Mouse (Mus musculus): ENCODE results near the gene Smyd2. TPM values are rescaled to one million over a fixed set of nuclear protein-coding genes. Genes with fewer than 3 reads are reported as not detected.

The Smyd2 gene
- total RNA-seq, 2 experiments from 2014 or later, result 12.1 to 17.6 TPM

DNA sequence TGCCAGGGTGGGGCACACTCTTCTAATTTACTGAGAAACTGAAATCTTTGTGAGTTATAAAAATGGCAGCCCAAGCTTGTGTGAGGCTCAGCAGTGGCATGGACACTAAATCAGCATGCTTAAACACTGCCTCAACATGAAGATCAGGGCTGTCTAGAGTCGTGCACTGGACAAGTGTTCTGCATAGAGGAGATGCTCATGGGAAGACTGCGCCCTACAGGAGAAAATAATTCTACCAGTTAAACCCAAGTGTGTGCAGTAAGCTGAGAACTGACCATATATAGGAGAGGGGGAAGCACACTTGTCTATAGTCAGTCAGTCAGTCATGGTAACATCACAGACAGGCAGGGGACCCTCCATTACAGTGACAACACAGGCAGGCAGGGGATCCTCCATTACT lies 43.0 kb downstream of the Smyd2 start:
- no peak for ATAC-seq (replicated peaks; ENCODE audit: low FRiP score, poor library complexity, severe bottlenecking)

DNA sequence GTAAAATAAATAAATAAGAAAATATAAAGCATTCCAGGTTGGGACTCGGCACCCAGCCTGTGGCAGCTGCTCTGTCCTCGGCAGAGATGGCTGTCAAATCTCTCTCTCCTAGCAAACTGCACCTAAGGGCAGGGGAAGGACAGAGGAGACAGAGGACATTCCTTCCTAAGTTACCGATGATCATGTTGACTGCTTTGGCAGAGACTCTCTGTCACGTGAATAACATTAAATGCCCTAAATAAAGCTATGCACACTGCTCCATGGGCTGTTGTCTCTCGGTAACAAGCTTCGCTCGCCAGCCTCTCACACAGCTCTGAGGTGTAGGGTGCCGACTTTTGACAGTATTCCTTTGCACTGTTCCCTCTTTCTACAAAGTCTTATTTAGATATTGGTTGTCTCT lies 46.0 kb downstream of the Smyd2 start:
- ATAC-seq (replicated peaks; ENCODE audit: low FRiP score, poor library complexity, severe bottlenecking), result no peak

GRCm38 (mm10) chr1:189875439-189875861 lies 46.7 kb downstream of the Smyd2 start:
- ATAC-seq (replicated peaks; ENCODE audit: low FRiP score, poor library complexity, severe bottlenecking), result no peak

DNA sequence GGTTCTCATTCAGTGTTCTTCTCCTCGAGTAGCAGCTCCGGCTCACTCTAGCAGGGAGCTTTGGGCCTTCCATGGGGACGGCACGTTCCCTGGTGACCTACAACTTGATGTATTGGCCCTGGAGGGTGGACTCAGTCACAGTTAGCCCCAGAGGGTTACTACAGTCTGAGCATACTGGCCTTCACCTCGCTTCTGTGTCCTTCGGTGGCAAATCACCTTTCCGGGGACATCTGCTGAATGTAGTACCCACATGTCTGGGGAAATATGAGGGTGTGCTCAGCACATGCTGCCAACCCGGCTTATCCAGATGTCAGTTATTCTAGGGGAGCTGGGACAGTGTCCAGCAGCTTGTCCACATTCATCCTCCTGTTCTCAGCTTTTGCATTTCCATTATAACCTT lies 48.6 kb downstream of the Smyd2 start:
- ATAC-seq (replicated peaks; ENCODE audit: low FRiP score, poor library complexity, severe bottlenecking), result no peak

DNA sequence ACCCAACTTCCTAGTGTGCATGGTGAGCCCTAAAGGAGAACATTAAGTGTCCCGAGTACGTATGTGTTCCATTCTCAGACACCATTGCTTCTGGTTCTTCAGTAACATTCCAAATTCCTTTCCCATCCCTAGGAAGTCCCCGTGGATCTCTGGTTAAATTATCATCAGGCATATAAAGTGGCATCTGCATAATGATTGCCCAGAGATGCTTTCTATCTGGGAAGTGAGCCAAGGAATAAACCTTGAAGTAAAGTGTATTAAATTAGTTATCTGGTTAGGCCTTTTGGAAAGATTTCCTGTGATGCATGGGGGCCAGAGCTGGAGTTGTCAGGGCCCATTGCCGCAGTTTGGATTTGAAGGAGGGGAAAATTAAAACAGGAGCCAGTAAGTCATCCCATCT lies 50.1 kb downstream of the Smyd2 start:
- no peak for ATAC-seq (replicated peaks; ENCODE audit: low FRiP score, poor library complexity, severe bottlenecking)

GRCm38 (mm10) chr1:189871625-189872024 lies 50.5 kb downstream of the Smyd2 start:
- no peak for ATAC-seq (replicated peaks; ENCODE audit: low FRiP score, poor library complexity, severe bottlenecking)

- peak; percentile 42; the same call in 1 of the 2 replicates for ATAC-seq (replicated peaks; ENCODE audit: low FRiP score, poor library complexity, severe bottlenecking)
These were observed 51.6 kb downstream of the Smyd2 start for GRCm38 (mm10) chr1:189870539-189870938.

DNA sequence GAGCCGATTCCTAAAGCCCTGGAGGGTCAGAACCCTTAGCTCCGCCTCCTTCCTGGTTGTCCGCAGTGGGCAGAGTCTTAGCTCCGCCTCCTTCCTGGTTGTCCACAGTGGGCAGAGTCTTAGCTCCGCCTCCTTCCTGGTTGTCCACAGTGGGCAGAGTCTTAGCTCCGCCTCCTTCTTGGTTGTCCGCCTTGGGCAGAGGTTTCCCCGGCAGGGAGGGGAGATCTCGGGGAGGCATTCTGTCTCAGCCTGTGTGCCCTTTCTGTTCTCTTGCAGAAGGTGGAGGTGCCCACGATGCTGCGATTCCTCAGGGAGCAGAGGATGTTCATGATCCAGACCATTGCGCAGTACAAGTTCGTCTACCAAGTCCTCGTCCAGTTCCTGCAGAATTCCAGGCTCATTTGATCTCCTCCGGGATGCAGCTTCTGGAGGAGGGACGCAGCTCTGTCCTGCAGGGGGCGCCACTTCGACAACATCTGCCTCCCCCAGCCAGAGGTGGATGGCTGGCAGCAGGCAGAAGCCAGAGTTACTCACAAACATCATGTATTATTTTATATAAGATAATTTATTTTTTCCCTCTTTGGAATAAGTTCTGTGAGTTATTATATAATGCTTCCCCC lies 52.4 kb downstream of the Smyd2 start:
- 0 out of 2 replicates have a peak, but pooled peaks have one; percentile 18 for ATAC-seq (replicated peaks; ENCODE audit: low FRiP score, poor library complexity, severe bottlenecking)

DNA sequence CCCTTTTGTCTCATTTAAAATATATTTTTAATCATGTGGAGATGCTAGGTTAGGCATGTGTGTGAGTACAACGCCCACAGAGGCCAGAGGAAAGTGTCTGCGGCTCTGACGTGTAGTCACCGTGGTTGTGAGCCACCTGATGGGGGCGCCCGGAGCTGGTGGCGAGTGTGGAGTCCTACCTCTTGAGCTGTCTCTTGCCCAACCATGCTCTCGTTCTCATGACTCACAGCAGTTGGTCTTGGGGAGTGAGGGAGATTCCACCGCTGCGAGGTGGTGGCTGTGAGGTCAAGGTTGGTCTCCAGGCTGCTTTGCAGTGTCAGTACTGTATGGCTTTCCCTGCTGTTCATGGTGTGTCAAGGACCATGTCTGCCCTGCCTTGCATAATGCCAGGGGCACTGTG lies 54.1 kb downstream of the Smyd2 start:
- no peak for ATAC-seq (replicated peaks; ENCODE audit: low FRiP score, poor library complexity, severe bottlenecking)

- ATAC-seq (replicated peaks; ENCODE audit: low FRiP score, poor library complexity, severe bottlenecking), result peak; percentile 46
These were observed 54.7 kb downstream of the Smyd2 start for GRCm38 (mm10) chr1:189867497-189867896.

DNA sequence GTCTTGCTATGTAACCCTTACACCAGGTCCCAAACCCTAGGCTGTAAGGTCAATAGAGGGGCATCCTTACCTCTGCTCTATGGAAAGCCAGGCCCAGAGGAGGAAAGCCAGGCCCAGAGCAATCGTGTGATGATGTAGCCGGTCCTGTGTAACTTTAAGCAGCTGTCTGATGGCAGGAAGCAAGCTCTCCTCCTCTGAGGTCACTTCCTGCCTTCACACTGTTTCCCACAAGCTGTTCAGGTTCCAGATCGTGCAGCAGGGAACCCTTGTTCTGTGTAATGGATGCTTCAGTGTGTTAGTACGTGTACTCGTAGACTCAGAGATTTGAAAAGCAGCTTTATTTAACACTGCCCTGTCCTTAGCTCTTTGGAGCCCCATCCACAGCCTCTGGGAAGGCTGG lies 55.1 kb downstream of the Smyd2 start:
- ATAC-seq (replicated peaks; ENCODE audit: low FRiP score, poor library complexity, severe bottlenecking), result no peak

GRCm38 (mm10) chr1:189866621-189867020 lies 55.5 kb downstream of the Smyd2 start:
- no peak for ATAC-seq (replicated peaks; ENCODE audit: low FRiP score, poor library complexity, severe bottlenecking)

- no peak for ATAC-seq (replicated peaks; ENCODE audit: low FRiP score, poor library complexity, severe bottlenecking)
These were observed 57.2 kb downstream of the Smyd2 start for GRCm38 (mm10) chr1:189864846-189865560.

DNA sequence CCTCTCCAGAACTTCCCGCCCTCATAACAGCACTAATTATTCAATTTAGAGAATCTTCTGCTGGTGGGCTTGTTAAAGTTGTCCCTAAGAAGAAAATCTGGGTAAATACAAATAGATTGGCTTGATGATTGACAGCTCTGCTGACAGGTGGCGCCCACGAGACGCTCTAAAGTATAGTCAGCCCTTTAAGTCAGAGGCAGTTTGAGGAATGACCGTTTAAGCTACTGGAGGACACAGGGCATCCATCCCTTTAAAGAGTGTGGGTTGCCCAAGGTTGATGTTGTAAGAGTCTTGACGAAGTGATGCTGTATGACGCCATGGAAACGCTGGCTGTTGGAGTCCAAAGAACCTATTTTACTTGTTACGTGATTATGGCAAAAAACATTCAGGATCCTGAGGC lies 57.9 kb downstream of the Smyd2 start:
- ATAC-seq (replicated peaks; ENCODE audit: low FRiP score, poor library complexity, severe bottlenecking), result no peak

DNA sequence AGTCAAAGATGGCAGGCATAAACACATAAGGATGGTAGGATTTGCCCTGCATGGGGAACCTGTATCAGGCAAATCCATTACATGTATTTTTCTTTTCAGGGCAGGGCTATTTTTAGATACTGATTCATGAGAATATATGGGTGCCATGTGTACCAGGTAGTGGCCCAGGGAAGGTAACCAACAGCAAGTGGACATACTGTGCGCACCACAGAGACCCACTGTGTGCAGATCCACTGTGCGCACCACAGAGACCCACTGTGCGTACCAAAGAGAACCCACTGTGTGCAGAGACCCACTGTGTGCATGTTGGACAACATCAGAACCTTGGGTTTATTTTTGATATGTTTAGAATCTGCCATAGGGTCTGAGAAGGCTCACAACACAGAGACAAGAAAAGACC lies 58.4 kb downstream of the Smyd2 start:
- no peak for ATAC-seq (replicated peaks; ENCODE audit: low FRiP score, poor library complexity, severe bottlenecking)

GRCm38 (mm10) chr1:189860942-189861315 lies 61.2 kb downstream of the Smyd2 start:
- no peak for ATAC-seq (replicated peaks; ENCODE audit: low FRiP score, poor library complexity, severe bottlenecking)

DNA sequence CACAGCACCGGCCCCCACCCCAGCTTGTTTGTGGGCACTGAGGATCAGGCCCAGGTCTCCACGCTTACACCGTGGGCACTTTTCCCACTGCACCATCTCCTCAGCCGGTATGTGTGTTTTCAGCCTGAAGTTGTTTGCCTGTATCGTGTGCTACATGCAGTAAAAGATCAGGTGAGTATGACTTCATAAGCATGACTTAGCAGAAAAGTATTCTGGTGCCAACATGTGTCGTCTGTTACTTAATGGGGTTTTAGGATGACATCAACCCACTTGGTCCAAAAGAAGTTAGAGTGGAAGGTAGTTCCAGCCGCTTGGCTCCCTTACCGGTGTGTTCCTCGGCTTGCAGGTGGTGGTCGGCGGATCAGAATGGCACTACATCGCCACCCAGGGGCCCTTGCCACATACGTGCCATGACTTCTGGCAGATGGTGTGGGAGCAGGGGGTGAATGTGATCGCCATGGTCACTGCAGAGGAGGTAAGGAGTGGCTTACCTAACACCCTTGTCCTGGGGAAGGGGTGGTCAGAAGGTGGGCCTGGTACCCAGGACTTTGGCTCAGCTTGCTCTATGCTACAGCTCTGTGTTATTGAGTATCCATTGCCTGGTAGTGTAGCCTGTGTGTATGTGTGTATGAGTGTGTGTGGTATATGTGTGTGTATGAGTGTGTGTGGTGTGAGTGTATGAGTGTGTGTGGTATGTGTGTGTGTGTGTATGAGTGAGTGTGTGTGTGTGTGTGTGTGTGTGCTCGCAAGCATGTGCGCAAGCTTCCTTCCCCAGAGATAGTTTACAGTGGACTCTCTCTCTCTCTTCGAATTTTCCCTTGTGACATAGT lies 61.8 kb downstream of the Smyd2 start:
- ATAC-seq (replicated peaks; ENCODE audit: low FRiP score, poor library complexity, severe bottlenecking), result peak; percentile 71

- ATAC-seq (replicated peaks; ENCODE audit: low FRiP score, poor library complexity, severe bottlenecking), result no peak
These were observed 63.8 kb downstream of the Smyd2 start for GRCm38 (mm10) chr1:189858377-189858776.

DNA sequence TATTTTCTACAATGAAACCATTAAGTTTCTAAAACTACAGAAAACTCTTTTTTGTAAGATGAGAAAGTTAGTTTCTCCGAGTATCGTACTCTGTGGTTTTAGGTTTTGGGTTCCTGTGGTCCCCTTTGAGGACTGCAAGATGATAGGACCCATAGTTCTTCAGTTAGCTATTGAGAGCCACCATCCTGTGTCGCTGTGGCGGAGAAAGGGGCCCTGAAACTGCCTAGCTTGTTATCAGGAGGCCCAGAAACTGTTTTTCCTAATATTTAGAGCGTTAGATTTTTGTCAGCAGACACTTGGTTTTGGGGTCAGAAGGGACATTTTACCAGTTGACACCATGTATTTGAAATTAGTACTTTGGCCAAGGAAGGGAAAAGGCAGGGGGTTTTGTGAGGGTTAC lies 66.4 kb downstream of the Smyd2 start:
- ATAC-seq (replicated peaks; ENCODE audit: low FRiP score, poor library complexity, severe bottlenecking), result no peak

GRCm38 (mm10) chr1:189854646-189855045 lies 67.5 kb downstream of the Smyd2 start:
- no peak for ATAC-seq (replicated peaks; ENCODE audit: low FRiP score, poor library complexity, severe bottlenecking)

- no peak for ATAC-seq (replicated peaks; ENCODE audit: low FRiP score, poor library complexity, severe bottlenecking)
These were observed 69.7 kb downstream of the Smyd2 start for GRCm38 (mm10) chr1:189852456-189852855.

Measured in erythroblast, adult 5-6 weeks (primary cell).